In the genomic region with DNA sequence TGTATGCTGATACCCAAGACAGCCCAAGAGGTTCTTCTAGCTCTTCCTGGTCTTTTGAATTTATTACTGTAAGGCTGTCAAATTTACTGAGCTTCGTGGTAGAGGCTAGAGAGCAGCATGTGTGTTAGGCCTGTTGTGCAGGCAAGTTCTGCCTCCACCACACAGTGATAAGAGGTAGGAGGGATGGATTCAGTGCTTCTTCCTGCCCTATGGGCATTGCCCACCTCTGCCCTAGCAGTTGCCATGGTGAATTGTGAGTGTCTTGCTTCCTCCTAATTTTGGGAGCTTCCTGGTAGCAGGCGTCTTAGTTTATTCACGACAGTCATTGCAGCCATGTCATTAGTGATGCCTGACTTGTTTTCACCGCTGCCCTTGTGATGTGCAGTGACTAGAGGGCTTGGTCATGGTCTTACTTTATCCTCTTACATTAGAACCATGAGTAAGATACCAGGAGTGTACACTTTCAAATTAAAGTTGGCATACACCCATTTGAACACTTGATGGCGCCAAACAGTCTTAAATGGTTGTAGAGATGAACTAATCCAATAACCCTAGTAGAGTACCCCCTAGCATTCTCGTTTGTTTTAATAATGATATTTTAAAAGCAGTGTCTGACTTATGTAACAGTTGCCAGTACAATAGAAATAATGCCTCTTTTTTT, we compare ENCODE assay signal across 8 mouse cellular contexts. TPM values are rescaled to one million over a fixed set of nuclear protein-coding genes. Genes with fewer than 3 reads are reported as not detected.
DNase-seq lines count a peak whose midpoint lies in the region; ATAC-seq and TF ChIP-seq lines count a peak whose summit lies in the region.

No protein-coding gene starts in this region.

- no peak overlapping the region for H3K4me2 ChIP-seq in embryonic facial prominence, embryonic 14.5 days (ENCODE audit: low read depth, low read length)
- H3K4me2 ChIP-seq in intestine, postnatal 0 days (replicated peaks; ENCODE audit: low read depth) = no peak overlapping the region

- H3K36me3 ChIP-seq in embryonic facial prominence, embryonic 14.5 days (ENCODE audit: control insufficient read depth, insufficient read depth, low read length) = peaks cover 49% of the 10 kb centered on the region
- H3K36me3 ChIP-seq in intestine, postnatal 0 days (ENCODE audit: control insufficient read depth, insufficient read depth) = peaks cover 30% of the 10 kb centered on the region; the same call in 1 of the 2 replicates

- H3K27ac ChIP-seq in embryonic facial prominence, embryonic 14.5 days (replicated peaks; ENCODE audit: low read depth, low read length) = no peak overlapping the region
- H3K27ac ChIP-seq in intestine, postnatal 0 days (ENCODE audit: low read depth, low read length) = no peak overlapping the region

- no peaks in the 10 kb centered on the region for H3K9me3 ChIP-seq in embryonic facial prominence, embryonic 14.5 days (ENCODE audit: control insufficient read depth, low read length)
- H3K9me3 ChIP-seq in intestine, postnatal 0 days (ENCODE audit: control insufficient read depth) = no peaks in the 10 kb centered on the region

- CTCF ChIA-PET in Patski (lab: Charles Lee) = interaction anchor here (0.7 to 2.9 kb wide), 13 partner anchors 9 to 180 kb away, joined by 3 to 16 read pairs (median 6); no protein-coding TSS in a partner anchor

- peak; percentile 12 for DNase-seq in gastrocnemius, postnatal 14 days
- DNase-seq in gastrocnemius, adult 8-10 months (ENCODE audit: low spot score in 2 of 2) = no peak
- DNase-seq in 3T3-L1 (ENCODE audit: low read depth, low spot score) = peak; percentile 69
- peak; percentile 58 for DNase-seq in Patski (ENCODE audit: low read depth, low spot score)
- DNase-seq in embryonic facial prominence, embryonic 14.5 days (ENCODE audit: low spot score) = peak; percentile 74
- peak; percentile 73 for DNase-seq in lung, postnatal 10 days
- peak; percentile 41 for DNase-seq in right cerebral cortex, postnatal 4 days

- H3K4me3 ChIP-seq in embryonic facial prominence, embryonic 14.5 days (ENCODE audit: low read depth, low read length) = no peak overlapping the region
- H3K4me3 ChIP-seq in intestine, postnatal 0 days (ENCODE audit: low read depth, low read length) = no peak overlapping the region

- POLR2A ChIA-PET in Patski (lab: Charles Lee) = no interaction called here

- ATAC-seq in Patski = no peak
- ATAC-seq in embryonic facial prominence, embryonic 14.5 days (ENCODE audit: low read depth) = peak; percentile 18; the same call in 1 of the 2 replicates
- ATAC-seq in intestine, postnatal 0 days = no peak

- H3K4me1 ChIP-seq in embryonic facial prominence, embryonic 14.5 days (ENCODE audit: control insufficient read depth, insufficient read depth, low read length) = no peaks in the 10 kb centered on the region
- no peaks in the 10 kb centered on the region for H3K4me1 ChIP-seq in intestine, postnatal 0 days (replicated peaks; ENCODE audit: control insufficient read depth, insufficient read depth, low read length)

- intact Hi-C loops in gastrocnemius, postnatal 14 days (cut with DNase I; ENCODE audit: low total_unique reads) = no loop called here

- TF ChIP-seq CTCF in Patski (IDR thresholded peaks at IDR 0.05) = peak; percentile 52
- TF ChIP-seq CTCF in intestine, postnatal 0 days (IDR thresholded peaks at IDR 0.05; ENCODE audit: low read depth) = peak; percentile 75

- H3K9ac ChIP-seq in embryonic facial prominence, embryonic 14.5 days (ENCODE audit: low read depth, low read length) = no peak overlapping the region
- no peak overlapping the region for H3K9ac ChIP-seq in intestine, postnatal 0 days (ENCODE audit: low read depth, low read length)

- no peaks in the 10 kb centered on the region for H3K27me3 ChIP-seq in Patski
- no peaks in the 10 kb centered on the region for H3K27me3 ChIP-seq in embryonic facial prominence, embryonic 14.5 days (replicated peaks; ENCODE audit: control insufficient read depth, insufficient read depth, low read length)
- no peaks in the 10 kb centered on the region for H3K27me3 ChIP-seq in intestine, postnatal 0 days (replicated peaks; ENCODE audit: control insufficient read depth, insufficient read depth, low read length)

- in situ Hi-C loops in Patski (cut with MboI; ENCODE audit: low pct_unique_long_range_greater_than_20kb) = no loop called here

- WGBS in embryonic facial prominence, embryonic 14.5 days = 42% methylated on average over 6 of the region's 6 CpGs
- 46% methylated on average over 6 of the region's 6 CpGs for WGBS in intestine, postnatal 0 days

RNA-seq across cellular contexts. Expression of a gene that starts 25.3 kb away (rescaled TPM):
- 1 to 10 TPM; 5.9 to 7.0 TPM for total RNA-seq in gastrocnemius, postnatal 14 days (2021)
- 10 to 100 TPM in 1 of 4 experiments, 1 to 10 TPM in 3; 6.2 to 10.7 (median 7.2) TPM for total RNA-seq in gastrocnemius, adult 8-10 months (2022)
- polyA plus RNA-seq in Patski (2021) = 6.0 TPM
- polyA plus RNA-seq in embryonic facial prominence, embryonic 14.5 days (2014; fragmentation: Nextera tagmentation; extraction: Ambion mirVana) = 10.8 and 13.5 TPM in 2 replicates
- polyA plus RNA-seq in intestine, postnatal 0 days (2015; fragmentation: Nextera tagmentation; extraction: Ambion mirVana) = 3.5 and 4.4 TPM in 2 replicates

RNA-seq across cellular contexts. Expression of a gene that starts 40.4 kb away (rescaled TPM):
- 1 to 10 TPM in 1 of 2 experiments, under 1 TPM in 1; 0.66 to 1.1 TPM for total RNA-seq in gastrocnemius, postnatal 14 days (2021)
- total RNA-seq in gastrocnemius, adult 8-10 months (2022) = under 1 TPM; 0.51 to 0.76 (median 0.61) TPM
- not detected for polyA plus RNA-seq in Patski (2021)
- 0.39 and 0.42 TPM in 2 replicates for polyA plus RNA-seq in embryonic facial prominence, embryonic 14.5 days (2014; fragmentation: Nextera tagmentation; extraction: Ambion mirVana)
- 0.04 TPM in 1 of 2 replicates, not detected in the other for polyA plus RNA-seq in intestine, postnatal 0 days (2015; fragmentation: Nextera tagmentation; extraction: Ambion mirVana)

Comparison
In these comparisons a context has a peak if more than half of its experiments do, and no peak if none do; other contexts are left out.
1. DNase-seq: peak in gastrocnemius, postnatal 14 days (single experiment), 3T3-L1 (single experiment), Patski (single experiment), embryonic facial prominence, embryonic 14.5 days (single experiment), lung, postnatal 10 days (single experiment) and right cerebral cortex, postnatal 4 days (single experiment); none in gastrocnemius, adult 8-10 months (0 of 2).